Mouse (Mus musculus): Measurements from ENCODE around the gene Spa17.

DNA sequence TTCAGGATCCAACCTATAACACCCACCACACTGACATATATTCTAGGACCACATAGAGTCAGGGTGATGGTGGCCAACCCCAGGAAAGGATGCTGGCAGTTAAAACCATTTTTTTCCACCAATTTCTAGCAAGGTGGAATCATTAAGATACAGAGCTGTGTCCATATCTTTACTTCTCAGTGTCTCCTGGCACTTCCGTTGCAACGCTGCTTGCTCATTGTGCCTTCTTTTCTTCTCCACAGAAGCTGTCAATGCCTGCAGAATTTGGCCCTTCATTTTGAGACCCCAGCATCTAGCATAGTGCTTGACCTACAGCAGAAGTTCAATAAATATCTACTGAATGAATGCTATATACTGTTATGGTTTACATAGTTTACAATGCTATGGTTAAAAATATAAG lies 46.5 kb downstream of the Spa17 start:
- TF ChIP-seq MYOG (IDR thresholded peaks at IDR 0.05; ENCODE audit: control insufficient read depth in 1 of 3, insufficient read depth in 1 of 3, insufficient read length in 2 of 3, low read depth in 2 of 3), result no peak
- no peak for TF ChIP-seq POLR2A (IDR thresholded peaks at IDR 0.05; ENCODE audit: insufficient read length, low read depth)
- TF ChIP-seq TCF12 (IDR thresholded peaks at IDR 0.05; ENCODE audit: insufficient read depth, poor library complexity, severe bottlenecking), result no peak
- TF ChIP-seq MAX (IDR thresholded peaks at IDR 0.05; ENCODE audit: low read depth), result no peak
- no peak for TF ChIP-seq POLR2AphosphoS2 (IDR thresholded peaks at IDR 0.05; ENCODE audit: insufficient read length, low read depth)
- TF ChIP-seq TCF3 (IDR thresholded peaks at IDR 0.05; ENCODE audit: insufficient read length, low read depth), result no peak
- no peak for TF ChIP-seq REST (IDR thresholded peaks at IDR 0.05; ENCODE audit: insufficient read depth, insufficient read length)
- no peak for TF ChIP-seq SRF (IDR thresholded peaks at IDR 0.05; ENCODE audit: control insufficient read depth, insufficient read length, low read depth)
- no peak for TF ChIP-seq CEBPB (IDR thresholded peaks at IDR 0.05; ENCODE audit: insufficient read depth, poor library complexity, severe bottlenecking)
- no peak for TF ChIP-seq USF1 (IDR thresholded peaks at IDR 0.05; ENCODE audit: low read depth)
